Mouse (Mus musculus) liver (tissue): ENCODE data around the gene Gm28998.
"Not testable (repeated sequence)": the region's sequence is repeated elsewhere in the genome, so short reads cannot be mapped to it uniquely, and the experiment has no call there.

Source experiments
- DNase-seq: peaks from one replicate; pipeline ENCODE4 v3.0.0-alpha.2; 2020; ENCODE audit warnings: mixed read lengths

The Gm28998 gene

GRCm38 (mm10) chrY:7253487-7253886 lies at the start of gene Gm28998:
Gene Gm28998, plus strand, starts transcription at chrY:7253787.
- not testable (repeated sequence) for DNase-seq
